Mouse (Mus musculus): Measurements from ENCODE around the gene Cntnap1. TPM values are rescaled to one million over a fixed set of nuclear protein-coding genes. Genes with fewer than 3 reads are reported as not detected.
"Not testable (repeated sequence)": the region's sequence is repeated elsewhere in the genome, so short reads cannot be mapped to it uniquely, and the experiment has no call there.

The Cntnap1 gene
- polyA plus RNA-seq, 1 experiment from 2014 or later: 11.2 TPM

- H3K27me3 ChIP-seq (replicated peaks; ENCODE audit: control insufficient read depth, insufficient read depth, low read length): peaks cover 31% of the 10 kb centered on the region
- not testable (repeated sequence) for H3K36me3 ChIP-seq (ENCODE audit: control insufficient read depth, insufficient read depth, low read length)
These were observed 9.3 kb upstream of the Cntnap1 start for GRCm38 (mm10) chr11:101160981-101161505.

DNA sequence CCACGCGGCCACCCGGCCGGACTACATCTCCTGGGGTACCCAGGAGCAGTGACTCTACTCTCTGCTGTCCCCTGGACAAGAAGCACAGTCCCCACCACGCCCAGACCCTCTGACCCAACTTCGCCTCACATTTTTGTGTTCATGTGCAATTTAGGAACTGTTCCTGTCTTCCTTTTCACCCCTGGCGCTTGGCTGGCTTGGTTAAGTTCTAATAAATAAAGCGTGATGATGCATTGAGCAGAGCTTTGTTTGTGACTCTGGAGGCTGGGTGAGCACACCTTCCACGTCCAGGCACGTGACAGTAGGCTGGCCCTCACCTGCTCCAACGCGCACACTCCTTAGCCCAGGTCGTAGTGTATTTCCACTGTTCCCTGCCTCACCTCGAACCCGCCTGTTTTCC lies 8.8 kb upstream of the Cntnap1 start:
- Histone ChIP-seq H3K4me3 (ENCODE audit: low read length) (no peak overlapping the region), H3K4me1 (ENCODE audit: control insufficient read depth, insufficient read depth, low read depth, low read length) (peaks cover 3% of the 10 kb centered on the region; the same call in 1 of the 2 replicates), H3K27ac (ENCODE audit: low read depth, low read length) (no peak overlapping the region), H3K9me3 (ENCODE audit: control insufficient read depth, low read length) (no peaks in the 10 kb centered on the region), H3K9ac (ENCODE audit: low read depth, low read length) (no peak overlapping the region), H3K27me3 (replicated peaks; ENCODE audit: control insufficient read depth, insufficient read depth, low read length) (peaks cover 36% of the 10 kb centered on the region), H3K4me2 (ENCODE audit: low read length) (no peak overlapping the region), H3K36me3 (ENCODE audit: control insufficient read depth, insufficient read depth, low read length) (peaks cover 8% of the 10 kb centered on the region)
- ATAC-seq: no peak
- 90% methylated on average over 15 of the region's 15 CpGs for WGBS

More at GRCm38 (mm10) chr11:101160981-101161505, 9.3 kb upstream of the Cntnap1 start:
- 84% methylated on average over 4 of the region's 8 CpGs for WGBS
- not testable (repeated sequence) for ATAC-seq; H3K4me2 ChIP-seq (ENCODE audit: low read length); H3K9ac ChIP-seq (ENCODE audit: low read depth, low read length); H3K4me1 ChIP-seq (ENCODE audit: control insufficient read depth, insufficient read depth, low read depth, low read length); H3K27ac ChIP-seq (ENCODE audit: low read depth, low read length); H3K9me3 ChIP-seq (ENCODE audit: control insufficient read depth, low read length); H3K4me3 ChIP-seq (ENCODE audit: low read length)

GRCm38 (mm10) chr11:101162301-101162700 lies 8.0 kb upstream of the Cntnap1 start:
- H3K9me3 ChIP-seq (ENCODE audit: control insufficient read depth, low read length): no peaks in the 10 kb centered on the region
- H3K27ac ChIP-seq (ENCODE audit: low read depth, low read length): no peak overlapping the region
- 65% methylated on average over 5 of the region's 5 CpGs for WGBS
- peaks cover 3% of the 10 kb centered on the region; the same call in 1 of the 2 replicates for H3K4me1 ChIP-seq (ENCODE audit: control insufficient read depth, insufficient read depth, low read depth, low read length)
- H3K27me3 ChIP-seq (replicated peaks; ENCODE audit: control insufficient read depth, insufficient read depth, low read length): peaks cover 43% of the 10 kb centered on the region
- no peak overlapping the region for H3K4me3 ChIP-seq (ENCODE audit: low read length)
- no peak for ATAC-seq
- peaks cover 12% of the 10 kb centered on the region for H3K36me3 ChIP-seq (ENCODE audit: control insufficient read depth, insufficient read depth, low read length)
- H3K4me2 ChIP-seq (ENCODE audit: low read length): no peak overlapping the region
- H3K9ac ChIP-seq (ENCODE audit: low read depth, low read length): no peak overlapping the region

- peaks cover 3% of the 10 kb centered on the region; the same call in 1 of the 2 replicates for H3K4me1 ChIP-seq (ENCODE audit: control insufficient read depth, insufficient read depth, low read depth, low read length)
- peaks cover 48% of the 10 kb centered on the region for H3K27me3 ChIP-seq (replicated peaks; ENCODE audit: control insufficient read depth, insufficient read depth, low read length)
- H3K4me2 ChIP-seq (ENCODE audit: low read length): no peak overlapping the region
- ATAC-seq: peak; percentile 15; the same call in 1 of the 2 replicates
- no peak overlapping the region for H3K4me3 ChIP-seq (ENCODE audit: low read length)
- H3K27ac ChIP-seq (ENCODE audit: low read depth, low read length): no peak overlapping the region
- H3K9me3 ChIP-seq (ENCODE audit: control insufficient read depth, low read length): no peaks in the 10 kb centered on the region
- 54% methylated on average over 5 of the region's 5 CpGs for WGBS
- no peak overlapping the region for H3K9ac ChIP-seq (ENCODE audit: low read depth, low read length)
- H3K36me3 ChIP-seq (ENCODE audit: control insufficient read depth, insufficient read depth, low read length): peaks cover 16% of the 10 kb centered on the region
These were observed 7.6 kb upstream of the Cntnap1 start for GRCm38 (mm10) chr11:101162772-101163171.

- H3K27me3 ChIP-seq (replicated peaks; ENCODE audit: control insufficient read depth, insufficient read depth, low read length): peaks cover 57% of the 10 kb centered on the region
- peak overlapping the region; percentile 48 for H3K4me2 ChIP-seq (ENCODE audit: low read length)
- H3K9ac ChIP-seq (ENCODE audit: low read depth, low read length): peak overlapping the region; percentile 50
- no peak for ATAC-seq
- no peak overlapping the region for H3K27ac ChIP-seq (ENCODE audit: low read depth, low read length)
- H3K9me3 ChIP-seq (ENCODE audit: control insufficient read depth, low read length): no peaks in the 10 kb centered on the region
- H3K4me3 ChIP-seq (ENCODE audit: low read length): peak overlapping the region; percentile 27
- peaks cover 16% of the 10 kb centered on the region for H3K36me3 ChIP-seq (ENCODE audit: control insufficient read depth, insufficient read depth, low read length)
- H3K4me1 ChIP-seq (ENCODE audit: control insufficient read depth, insufficient read depth, low read depth, low read length): peaks cover 3% of the 10 kb centered on the region; the same call in 1 of the 2 replicates
- WGBS: 22% methylated on average over 44 of the region's 49 CpGs
These were observed 6.6 kb upstream of the Cntnap1 start for GRCm38 (mm10) chr11:101163476-101164350.

GRCm38 (mm10) chr11:101164351-101164665 lies 6.0 kb upstream of the Cntnap1 start:
- H3K9me3 ChIP-seq (ENCODE audit: control insufficient read depth, low read length): no peaks in the 10 kb centered on the region
- no peak overlapping the region for H3K27ac ChIP-seq (ENCODE audit: low read depth, low read length)
- H3K4me1 ChIP-seq (ENCODE audit: control insufficient read depth, insufficient read depth, low read depth, low read length): peaks cover 9% of the 10 kb centered on the region
- ATAC-seq: no peak
- H3K4me2 ChIP-seq (ENCODE audit: low read length): peak overlapping the region; percentile 48
- peak overlapping the region; percentile 27 for H3K4me3 ChIP-seq (ENCODE audit: low read length)
- 18% methylated on average over 21 of the region's 21 CpGs for WGBS
- H3K36me3 ChIP-seq (ENCODE audit: control insufficient read depth, insufficient read depth, low read length): peaks cover 16% of the 10 kb centered on the region
- H3K27me3 ChIP-seq (replicated peaks; ENCODE audit: control insufficient read depth, insufficient read depth, low read length): peaks cover 58% of the 10 kb centered on the region
- peak overlapping the region; percentile 50 for H3K9ac ChIP-seq (ENCODE audit: low read depth, low read length)

DNA sequence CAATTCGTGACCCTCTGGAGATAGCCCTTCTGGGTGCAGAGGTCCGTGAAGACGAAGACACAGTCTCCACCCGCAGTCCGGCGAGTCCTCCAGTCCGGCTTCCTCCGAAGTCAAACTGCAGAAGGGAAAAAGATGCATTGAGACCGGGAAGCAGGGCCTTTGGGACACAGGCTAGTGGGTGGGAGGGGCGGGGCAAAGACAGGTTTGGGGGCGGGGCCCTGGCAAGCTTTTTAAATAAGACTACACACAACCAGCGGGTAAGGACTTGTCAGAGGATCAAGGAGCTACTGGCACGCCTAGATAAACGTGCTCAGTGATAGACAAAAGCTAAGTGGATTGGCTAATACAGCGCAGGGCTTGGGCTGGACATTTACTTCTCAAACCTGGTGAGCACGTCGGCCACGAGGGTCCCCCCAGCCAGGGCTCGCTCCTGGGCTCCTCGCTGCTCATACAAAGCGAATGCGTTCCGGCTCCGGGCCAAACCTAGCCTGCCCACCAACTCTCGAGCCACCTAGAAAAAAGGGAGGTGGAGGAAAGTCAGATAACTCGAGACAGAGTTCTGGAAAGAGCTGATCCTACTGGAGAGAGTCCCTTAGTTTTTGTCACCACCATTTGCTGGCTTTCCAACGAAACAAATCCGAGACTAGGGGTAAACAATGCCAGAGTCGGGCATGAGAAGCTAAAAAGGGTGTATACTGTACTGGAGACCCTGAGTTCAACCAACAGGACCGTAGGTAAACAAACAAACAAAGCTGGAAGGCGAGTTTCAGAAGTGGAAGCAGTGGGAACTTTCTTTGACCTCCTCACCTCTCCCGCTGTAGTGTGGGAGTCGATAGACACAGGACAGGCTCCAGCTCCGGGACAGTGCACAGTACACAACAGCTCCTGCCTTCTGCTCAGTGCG lies 5.4 kb upstream of the Cntnap1 start:
- no peak overlapping the region for H3K4me3 ChIP-seq (ENCODE audit: low read length)
- no peak overlapping the region for H3K4me2 ChIP-seq (ENCODE audit: low read length)
- H3K27ac ChIP-seq (ENCODE audit: low read depth, low read length): no peak overlapping the region
- no peak overlapping the region for H3K9ac ChIP-seq (ENCODE audit: low read depth, low read length)
- H3K27me3 ChIP-seq (replicated peaks; ENCODE audit: control insufficient read depth, insufficient read depth, low read length): peaks cover 58% of the 10 kb centered on the region
- no peak for ATAC-seq
- no peaks in the 10 kb centered on the region for H3K9me3 ChIP-seq (ENCODE audit: control insufficient read depth, low read length)
- peaks cover 16% of the 10 kb centered on the region for H3K36me3 ChIP-seq (ENCODE audit: control insufficient read depth, insufficient read depth, low read length)
- peaks cover 15% of the 10 kb centered on the region for H3K4me1 ChIP-seq (ENCODE audit: control insufficient read depth, insufficient read depth, low read depth, low read length)
- WGBS: 24% methylated on average over 35 of the region's 35 CpGs

DNA sequence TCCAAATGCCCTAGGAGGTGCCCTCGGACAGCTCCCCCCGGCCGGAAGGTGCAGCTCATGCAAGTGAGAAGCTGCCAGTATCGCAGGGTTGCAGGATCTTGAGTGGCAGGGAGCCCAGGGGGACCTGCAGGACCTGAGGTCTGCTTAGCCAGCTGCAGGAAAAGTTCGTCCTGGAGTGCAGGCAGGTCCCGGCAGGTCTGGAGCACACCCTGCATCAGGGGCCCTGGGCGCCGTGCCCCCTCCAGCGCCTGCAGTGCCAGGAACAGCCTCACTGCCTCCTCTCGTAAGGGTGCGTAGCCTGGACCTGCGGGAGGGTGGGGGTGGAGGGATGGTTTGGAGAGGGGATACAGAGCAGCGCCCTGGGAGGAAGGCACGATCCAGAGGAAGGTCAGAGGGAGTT lies 4.0 kb upstream of the Cntnap1 start:
- peaks cover 24% of the 10 kb centered on the region for H3K4me1 ChIP-seq (ENCODE audit: control insufficient read depth, insufficient read depth, low read depth, low read length)
- H3K9me3 ChIP-seq (ENCODE audit: control insufficient read depth, low read length): no peaks in the 10 kb centered on the region
- H3K36me3 ChIP-seq (ENCODE audit: control insufficient read depth, insufficient read depth, low read length): peaks cover 15% of the 10 kb centered on the region
- 58% methylated on average over 14 of the region's 14 CpGs for WGBS
- no peak overlapping the region for H3K4me3 ChIP-seq (ENCODE audit: low read length)
- H3K27ac ChIP-seq (ENCODE audit: low read depth, low read length): no peak overlapping the region
- H3K9ac ChIP-seq (ENCODE audit: low read depth, low read length): no peak overlapping the region
- H3K27me3 ChIP-seq (replicated peaks; ENCODE audit: control insufficient read depth, insufficient read depth, low read length): peaks cover 58% of the 10 kb centered on the region
- no peak for ATAC-seq
- H3K4me2 ChIP-seq (ENCODE audit: low read length): no peak overlapping the region

Measured in hindbrain, embryonic 16.5 days (tissue).